Mouse (Mus musculus): Measurements from ENCODE around the gene Yipf2. TPM values are rescaled to one million over a fixed set of nuclear protein-coding genes. Genes with fewer than 3 reads are reported as not detected.

The Yipf2 gene
- polyA plus RNA-seq, 1 experiment from 2014 or later: 34.7 TPM

DNA sequence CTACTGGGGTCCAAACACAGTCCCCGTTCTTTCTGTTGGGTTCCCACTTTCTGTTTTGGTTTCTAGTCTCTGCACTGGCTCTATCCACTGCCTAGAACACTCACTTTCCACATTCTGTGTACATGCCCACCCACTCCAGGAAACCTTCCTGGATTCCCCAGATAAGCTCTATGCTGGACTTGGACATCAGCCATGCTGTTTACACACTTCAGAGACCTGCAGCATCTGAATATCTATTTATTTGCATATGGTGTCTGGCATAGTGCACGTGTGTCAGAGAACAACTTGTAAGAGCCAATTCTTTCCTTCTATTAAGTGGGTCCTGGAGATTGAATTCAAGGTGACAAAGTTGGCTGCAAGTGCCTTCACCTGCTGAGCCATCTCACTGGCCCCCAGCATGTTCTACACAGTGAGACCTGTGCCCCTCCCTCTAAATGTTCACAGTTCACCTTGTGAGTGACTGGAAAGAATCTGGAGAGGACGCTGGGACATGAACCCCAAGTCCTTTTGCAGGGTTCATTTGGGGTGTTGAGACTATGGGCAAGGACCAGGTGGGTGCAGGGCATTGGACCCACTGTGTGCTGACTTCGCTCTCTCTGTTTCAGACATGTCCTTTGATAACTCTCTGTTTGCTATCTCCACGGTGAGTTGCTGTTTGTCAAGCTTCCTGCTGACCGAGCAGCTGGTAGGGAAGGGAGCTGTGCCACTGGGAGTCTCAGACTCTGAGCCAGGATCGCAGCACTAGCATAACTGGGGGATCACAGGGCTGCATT, 52.5 kb downstream of the Yipf2 start:
- Histone ChIP-seq H3K9ac (ENCODE audit: low read depth, low read length) (no peak overlapping the region), H3K4me2 (ENCODE audit: low read depth, low read length) (no peak overlapping the region), H3K36me3 (ENCODE audit: control insufficient read depth, insufficient read depth, low read length) (no peaks in the 10 kb centered on the region), H3K4me1 (ENCODE audit: control insufficient read depth, insufficient read depth, low read length) (peaks cover 4% of the 10 kb centered on the region; the same call in 1 of the 2 replicates), H3K4me3 (ENCODE audit: low read length) (no peak overlapping the region), H3K27me3 (replicated peaks; ENCODE audit: control insufficient read depth, insufficient read depth, low read length) (no peaks in the 10 kb centered on the region), H3K27ac (ENCODE audit: low read length) (no peak overlapping the region), H3K9me3 (ENCODE audit: control insufficient read depth, low read length) (no peaks in the 10 kb centered on the region)
- no peak for ATAC-seq
- WGBS: 70% methylated on average over 7 of the region's 7 CpGs

MicroRNAs within 50 kb of the gene (microRNA counts, 519-probe panel; counts per million panel counts)
- 35.7 counts per million for microRNA mmu-miR-1946b

Small RNA genes lying within 50 kb of the gene (microRNA-seq; reads per million reads assigned to microRNA genes)
- gene Mir1946b: not detected

Other genes starting within 250 kb of the Yipf2 start
- 119 and 127 TPM in 2 replicates for gene Ilf3, start 225.0 kb downstream of the Yipf2 start, polyA plus RNA-seq (2015; fragmentation: Nextera tagmentation; extraction: Ambion mirVana)
- gene Qtrt1, start 181.0 kb downstream of the Yipf2 start, polyA plus RNA-seq (2015; fragmentation: Nextera tagmentation; extraction: Ambion mirVana): 51.1 and 60.3 TPM in 2 replicates
- 77.7 and 82.5 TPM in 2 replicates for gene Dnm2, start 167.9 kb downstream of the Yipf2 start, polyA plus RNA-seq (2015; fragmentation: Nextera tagmentation; extraction: Ambion mirVana)
- gene Tmed1, start 82.6 kb downstream of the Yipf2 start, polyA plus RNA-seq (2015; fragmentation: Nextera tagmentation; extraction: Ambion mirVana): 72.6 and 79.7 TPM in 2 replicates
- 2.1 and 3.2 TPM in 2 replicates for gene AB124611, start 66.7 kb downstream of the Yipf2 start, polyA plus RNA-seq (2015; fragmentation: Nextera tagmentation; extraction: Ambion mirVana)
- gene Carm1, start 45.9 kb downstream of the Yipf2 start, polyA plus RNA-seq (2015; fragmentation: Nextera tagmentation; extraction: Ambion mirVana): 14.3 and 15.1 TPM in 2 replicates
- 22.0 and 23.5 TPM in 2 replicates for gene Timm29, start 106 bp downstream of the Yipf2 start, polyA plus RNA-seq (2015; fragmentation: Nextera tagmentation; extraction: Ambion mirVana)
- 59.5 and 61.2 TPM in 2 replicates for gene Smarca4, start 23.3 kb upstream of the Yipf2 start, polyA plus RNA-seq (2015; fragmentation: Nextera tagmentation; extraction: Ambion mirVana)
- gene Ldlr, start 130.7 kb upstream of the Yipf2 start, polyA plus RNA-seq (2015; fragmentation: Nextera tagmentation; extraction: Ambion mirVana): 86.7 and 88.2 TPM in 2 replicates
- 85.5 and 106 TPM in 2 replicates for gene Spc24, start 167.5 kb upstream of the Yipf2 start, polyA plus RNA-seq (2015; fragmentation: Nextera tagmentation; extraction: Ambion mirVana)
- gene Kank2, start 205.9 kb upstream of the Yipf2 start, polyA plus RNA-seq (2015; fragmentation: Nextera tagmentation; extraction: Ambion mirVana): 9.7 and 9.9 TPM in 2 replicates
- 17.3 and 18.4 TPM in 2 replicates for gene Angptl8, start 242.7 kb upstream of the Yipf2 start, polyA plus RNA-seq (2015; fragmentation: Nextera tagmentation; extraction: Ambion mirVana)

All from intestine, embryonic 16.5 days (tissue).